Mouse (Mus musculus) neural tube, embryonic 12.5 days (tissue): ENCODE measurements around the gene Nudt22. TPM values are rescaled to one million over a fixed set of nuclear protein-coding genes. Genes with fewer than 3 reads are reported as not detected.

Experiments
- ATAC-seq: fragments of 200-750 bp; cut with Nextera tagmentation; 2 replicates; pipeline ENCODE4 v1.8.0; 2017; ENCODE audit warnings: low read depth, mild to moderate bottlenecking, moderate TSS enrichment, moderate library complexity; ENCODE audit not compliant: low FRiP score
- H3K27ac ChIP-seq: fragments of 300-500 bp; sonication (generic); 2 replicates; pipeline ENCODE4 v1.5.1; 2016
- H3K27me3 ChIP-seq: fragments of 300-500 bp; sonication (generic); replicated peaks from 2 replicates; pipeline ENCODE4 v1.6.1; 2016; ENCODE audit warnings: mild to moderate bottlenecking
- H3K36me3 ChIP-seq: fragments of 300-500 bp; sonication (generic); 2 replicates; pipeline ENCODE4 v1.6.1; 2016; ENCODE audit warnings: mild to moderate bottlenecking
- H3K4me1 ChIP-seq: fragments of 300-500 bp; sonication (generic); 2 replicates; pipeline ENCODE4 v1.6.1; 2016
- H3K4me2 ChIP-seq: fragments of 300-500 bp; sonication (generic); replicated peaks from 2 replicates; pipeline ENCODE4 v1.6.1; 2016; ENCODE audit warnings: mild to moderate bottlenecking
- H3K4me3 ChIP-seq: fragments of 300-500 bp; sonication (generic); 2 replicates; pipeline ENCODE4 v1.5.1; 2016
- H3K9ac ChIP-seq: fragments of 300-500 bp; sonication (generic); 2 replicates; pipeline ENCODE4 v1.6.1; 2016; ENCODE audit warnings: mild to moderate bottlenecking
- H3K9me3 ChIP-seq: fragments of 300-500 bp; sonication (generic); 2 replicates; pipeline ENCODE4 v1.6.1; 2016; ENCODE audit warnings: mild to moderate bottlenecking
- WGBS: fragments of 180-500 bp; shearing (Covaris S2); methylation state at CpG from one replicate; pipeline ENCODE4 v1.1.7; 2016; 5-methylcytosine and 5-hydroxymethylcytosine counted together
- polyA plus RNA-seq: library from polyadenylated mRNA; unstranded; fragments of >200 nt; fragmentation: Nextera tagmentation; extraction: Ambion mirVana; gene quantifications from 2 replicates; pipeline ENCODE4 v1.2.1, GENCODE M21; 2016

Nudt22 gene
- polyA plus RNA-seq, 1 experiment from 2014 or later = 19.5 TPM

GRCm38 (mm10) chr19:7017541-7018457, 21.9 kb upstream of the Nudt22 start:
- no peak overlapping the region for H3K9ac ChIP-seq
- H3K9me3 ChIP-seq = no peaks in the 10 kb centered on the region
- ATAC-seq = no peak
- H3K4me1 ChIP-seq = no peaks in the 10 kb centered on the region
- no peaks in the 10 kb centered on the region for H3K27me3 ChIP-seq
- H3K4me3 ChIP-seq = no peak overlapping the region
- peaks cover 71% of the 10 kb centered on the region for H3K36me3 ChIP-seq
- 87% methylated on average over 12 of the region's 12 CpGs for WGBS
- H3K4me2 ChIP-seq = no peak overlapping the region
- no peak overlapping the region for H3K27ac ChIP-seq

GRCm38 (mm10) chr19:7014481-7015135, 18.7 kb upstream of the Nudt22 start:
- 90% methylated on average over 20 of the region's 20 CpGs for WGBS
- Histone ChIP-seq H3K4me1 (no peaks in the 10 kb centered on the region), H3K36me3 (peaks cover 40% of the 10 kb centered on the region), H3K27ac (no peak overlapping the region), H3K9me3 (no peaks in the 10 kb centered on the region), H3K4me2 (no peak overlapping the region), H3K27me3 (no peaks in the 10 kb centered on the region), H3K4me3 (no peak overlapping the region), H3K9ac (no peak overlapping the region)
- no peak for ATAC-seq

GRCm38 (mm10) chr19:7013984-7014383, 18.1 kb upstream of the Nudt22 start:
- WGBS = 92% methylated on average over 9 of the region's 9 CpGs
- Histone ChIP-seq H3K4me3 (no peak overlapping the region), H3K4me1 (no peaks in the 10 kb centered on the region), H3K27ac (no peak overlapping the region), H3K27me3 (no peaks in the 10 kb centered on the region), H3K36me3 (peaks cover 34% of the 10 kb centered on the region), H3K9ac (no peak overlapping the region), H3K4me2 (no peak overlapping the region), H3K9me3 (no peaks in the 10 kb centered on the region)
- no peak for ATAC-seq

- Histone ChIP-seq H3K9ac (no peak overlapping the region), H3K9me3 (no peaks in the 10 kb centered on the region), H3K4me2 (no peak overlapping the region), H3K36me3 (peaks cover 21% of the 10 kb centered on the region), H3K4me3 (no peak overlapping the region), H3K27me3 (no peaks in the 10 kb centered on the region), H3K4me1 (no peaks in the 10 kb centered on the region), H3K27ac (no peak overlapping the region)
- no peak for ATAC-seq
- 77% methylated on average over 4 of the region's 4 CpGs for WGBS
Observed at GRCm38 (mm10) chr19:7012426-7012825, 16.5 kb upstream of the Nudt22 start.

- no peak overlapping the region for H3K27ac ChIP-seq
- WGBS = 90% methylated on average over 9 of the region's 9 CpGs
- no peak overlapping the region for H3K4me3 ChIP-seq
- no peaks in the 10 kb centered on the region for H3K27me3 ChIP-seq
- no peaks in the 10 kb centered on the region for H3K4me1 ChIP-seq
- H3K9ac ChIP-seq = no peak overlapping the region
- H3K4me2 ChIP-seq = no peak overlapping the region
- H3K9me3 ChIP-seq = no peaks in the 10 kb centered on the region
- no peaks in the 10 kb centered on the region for H3K36me3 ChIP-seq
- ATAC-seq = no peak
Observed at GRCm38 (mm10) chr19:7006892-7007593, 11.1 kb upstream of the Nudt22 start.

GRCm38 (mm10) chr19:6999360-7000063, 3.6 kb upstream of the Nudt22 start:
- H3K27me3 ChIP-seq = no peaks in the 10 kb centered on the region
- H3K27ac ChIP-seq = no peak overlapping the region
- H3K9me3 ChIP-seq = no peaks in the 10 kb centered on the region
- 92% methylated on average over 19 of the region's 19 CpGs for WGBS
- no peak overlapping the region for H3K9ac ChIP-seq
- H3K36me3 ChIP-seq = peaks cover 25% of the 10 kb centered on the region
- no peak for ATAC-seq
- peaks cover 21% of the 10 kb centered on the region for H3K4me1 ChIP-seq
- H3K4me3 ChIP-seq = no peak overlapping the region
- no peak overlapping the region for H3K4me2 ChIP-seq

GRCm38 (mm10) chr19:6997721-6998290, 1.9 kb upstream of the Nudt22 start:
- Histone ChIP-seq H3K27ac (no peak overlapping the region), H3K27me3 (no peaks in the 10 kb centered on the region), H3K36me3 (peaks cover 25% of the 10 kb centered on the region), H3K4me2 (no peak overlapping the region), H3K9me3 (no peaks in the 10 kb centered on the region), H3K4me1 (peaks cover 30% of the 10 kb centered on the region), H3K9ac (no peak overlapping the region), H3K4me3 (no peak overlapping the region)
- WGBS = 88% methylated on average over 9 of the region's 9 CpGs
- ATAC-seq = no peak

- peak overlapping the region; percentile 50 for H3K4me3 ChIP-seq
- H3K4me2 ChIP-seq = peak overlapping the region; percentile 75
- ATAC-seq = no peak
- peak overlapping the region; percentile 71 for H3K9ac ChIP-seq
- H3K36me3 ChIP-seq = peaks cover 23% of the 10 kb centered on the region
- no peaks in the 10 kb centered on the region for H3K9me3 ChIP-seq
- H3K27ac ChIP-seq = no peak overlapping the region
- H3K4me1 ChIP-seq = peaks cover 39% of the 10 kb centered on the region
- no peaks in the 10 kb centered on the region for H3K27me3 ChIP-seq
- WGBS = 52% methylated on average over 21 of the region's 21 CpGs
Observed at GRCm38 (mm10) chr19:6995255-6995991, 494 bp downstream of the Nudt22 start.

GRCm38 (mm10) chr19:6994489-6994888, 1.4 kb downstream of the Nudt22 start:
- Histone ChIP-seq H3K9me3 (no peaks in the 10 kb centered on the region), H3K27ac (no peak overlapping the region), H3K4me2 (peak overlapping the region; percentile 75; the same call in 1 of the 2 replicates), H3K36me3 (peaks cover 14% of the 10 kb centered on the region), H3K9ac (0 out of 2 replicates have a peak overlapping the region, but pooled peaks have one; percentile 21), H3K4me1 (peaks cover 39% of the 10 kb centered on the region), H3K27me3 (no peaks in the 10 kb centered on the region), H3K4me3 (no peak overlapping the region)
- 88% methylated on average over 8 of the region's 8 CpGs for WGBS
- no peak for ATAC-seq

- Histone ChIP-seq H3K36me3 (peaks cover 9% of the 10 kb centered on the region), H3K9me3 (no peaks in the 10 kb centered on the region), H3K9ac (no peak overlapping the region), H3K4me2 (no peak overlapping the region), H3K4me3 (no peak overlapping the region), H3K4me1 (peaks cover 39% of the 10 kb centered on the region), H3K27me3 (no peaks in the 10 kb centered on the region), H3K27ac (no peak overlapping the region)
- no peak for ATAC-seq
- WGBS = 92% methylated on average over 8 of the region's 8 CpGs
Observed at GRCm38 (mm10) chr19:6994002-6994401, 1.9 kb downstream of the Nudt22 start.
